Mouse (Mus musculus): Measurements from ENCODE around the gene Smad5. TPM values are rescaled to one million over a fixed set of nuclear protein-coding genes. Genes with fewer than 3 reads are reported as not detected.

Smad5 gene
- polyA plus RNA-seq (2021): 33.4 TPM

DNA sequence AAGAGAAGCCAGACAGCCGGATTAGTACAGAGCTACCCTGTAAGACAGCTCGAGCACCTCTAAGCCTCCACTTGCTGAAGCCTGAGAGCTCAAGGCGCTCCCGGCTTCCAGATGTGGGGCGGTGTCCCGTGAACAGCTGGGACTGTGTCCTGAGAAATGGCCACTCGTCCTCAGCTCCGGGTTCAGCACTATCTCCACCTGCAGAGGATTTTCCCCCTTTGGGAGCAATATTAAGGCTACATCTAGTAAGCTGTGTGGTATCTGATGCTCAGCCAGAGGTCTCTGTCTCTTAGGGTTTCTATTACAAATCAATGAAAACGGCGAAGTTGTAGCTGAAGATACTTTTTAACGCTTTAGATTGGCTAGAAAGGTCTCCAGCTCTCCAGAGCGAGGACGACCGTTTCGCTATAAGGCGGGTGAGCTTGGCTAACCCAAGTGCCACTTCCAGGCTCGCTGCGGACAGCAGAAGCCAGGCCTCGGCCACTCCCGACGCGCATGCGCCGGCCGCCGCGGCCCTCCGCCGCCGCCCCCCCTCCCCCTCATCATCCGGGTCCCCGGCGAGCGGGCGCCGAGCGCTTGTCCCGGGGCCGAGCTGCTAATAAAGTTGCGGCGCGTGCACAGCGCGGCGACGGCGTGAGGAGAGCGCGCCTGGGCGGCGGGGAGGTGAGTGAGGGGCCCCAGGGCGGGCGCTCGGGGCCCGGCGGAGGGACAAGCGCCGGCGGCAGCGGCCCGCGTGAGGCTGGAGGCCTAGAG, at the start of gene Smad5:
Gene Smad5, plus strand, starts transcription at position 542 of the 753 bp plus-strand sequence.
- in situ Hi-C loops (cut with MboI; ENCODE audit: low pct_unique_long_range_greater_than_20kb): no loop called here
- peak; percentile 78 for ATAC-seq
- ChIA-PET POLR2A (interaction anchor here (0.9 kb wide), 1 partner anchor 21 kb away, joined by 3 read pairs; no protein-coding TSS in a partner anchor), CTCF (interaction anchor here (1.0 kb wide), 1 partner anchor 24 kb away, joined by 3 read pairs; no protein-coding TSS in a partner anchor)
- no peak for TF ChIP-seq CTCF (IDR thresholded peaks at IDR 0.05)
- H3K27me3 ChIP-seq: no peaks in the 10 kb centered on the region
- no peak for DNase-seq (ENCODE audit: low read depth, low spot score)

DNA sequence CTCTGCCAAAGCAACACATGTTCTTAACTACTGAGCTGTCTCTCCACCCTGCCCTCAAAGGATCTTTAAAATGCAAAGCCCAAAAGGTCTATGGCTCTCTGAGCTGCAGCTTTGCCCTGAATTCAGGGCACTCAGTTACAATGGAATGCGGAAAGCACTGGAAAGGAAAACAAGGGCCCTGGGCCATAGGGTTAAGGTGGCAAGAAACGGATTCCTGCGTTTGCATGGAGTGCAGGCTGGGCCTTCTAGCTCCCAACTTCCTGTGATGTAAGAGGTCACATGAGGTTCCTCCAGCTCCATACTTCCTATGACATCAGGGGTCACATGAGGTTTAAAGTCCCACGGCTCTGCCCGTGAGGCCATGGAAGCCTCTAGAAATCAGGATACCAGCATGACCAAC, 48.6 kb upstream of the Smad5 start:
- H3K27me3 ChIP-seq: no peaks in the 10 kb centered on the region
- in situ Hi-C loops (cut with MboI; ENCODE audit: low pct_unique_long_range_greater_than_20kb): no loop called here
- TF ChIP-seq CTCF (IDR thresholded peaks at IDR 0.05): no peak
- ChIA-PET CTCF (no interaction called here), POLR2A (interaction anchor here (0.7 kb wide), 1 partner anchor 58 kb away, joined by 3 read pairs; no protein-coding TSS in a partner anchor)
- no peak for ATAC-seq
- no peak for DNase-seq (ENCODE audit: low read depth, low spot score)

DNA sequence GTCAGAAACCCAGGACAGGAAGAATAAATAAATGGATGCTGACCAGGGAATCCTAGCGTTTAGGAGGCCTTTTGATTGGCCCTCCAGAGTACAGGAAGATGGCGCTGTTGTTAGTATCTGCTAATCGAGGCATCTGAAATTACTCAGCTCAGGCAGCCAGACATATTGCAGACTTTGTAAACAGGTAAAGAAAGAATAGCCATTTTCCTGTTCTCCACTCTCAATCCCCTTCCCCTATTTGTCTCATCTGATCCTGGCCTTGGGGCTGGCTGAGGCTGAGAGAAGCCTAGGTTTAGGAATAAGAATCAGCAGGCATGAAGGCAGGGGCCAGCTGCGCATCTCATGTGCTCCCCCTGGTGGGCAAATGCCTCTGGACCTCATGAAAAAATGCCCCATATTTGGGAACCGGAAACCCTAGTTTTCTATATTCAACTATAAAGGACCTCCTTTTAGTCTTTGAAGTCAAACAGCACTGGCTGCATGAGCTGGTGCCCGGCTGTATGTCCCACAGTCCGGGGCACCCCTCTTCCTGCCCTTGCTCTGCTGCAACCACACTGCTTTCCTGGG, 44.8 kb upstream of the Smad5 start:
- ChIA-PET CTCF (interaction anchor here (0.8 to 2.2 kb wide), 8 partner anchors 12 to 187 kb away, joined by 3 to 6 read pairs (median 4); no protein-coding TSS in a partner anchor), POLR2A (no interaction called here)
- DNase-seq (ENCODE audit: low read depth, low spot score): no peak
- peak; percentile 96 for TF ChIP-seq CTCF (IDR thresholded peaks at IDR 0.05)
- in situ Hi-C loops (cut with MboI; ENCODE audit: low pct_unique_long_range_greater_than_20kb): no loop called here
- peak; percentile 41 for ATAC-seq
- no peaks in the 10 kb centered on the region for H3K27me3 ChIP-seq

DNA sequence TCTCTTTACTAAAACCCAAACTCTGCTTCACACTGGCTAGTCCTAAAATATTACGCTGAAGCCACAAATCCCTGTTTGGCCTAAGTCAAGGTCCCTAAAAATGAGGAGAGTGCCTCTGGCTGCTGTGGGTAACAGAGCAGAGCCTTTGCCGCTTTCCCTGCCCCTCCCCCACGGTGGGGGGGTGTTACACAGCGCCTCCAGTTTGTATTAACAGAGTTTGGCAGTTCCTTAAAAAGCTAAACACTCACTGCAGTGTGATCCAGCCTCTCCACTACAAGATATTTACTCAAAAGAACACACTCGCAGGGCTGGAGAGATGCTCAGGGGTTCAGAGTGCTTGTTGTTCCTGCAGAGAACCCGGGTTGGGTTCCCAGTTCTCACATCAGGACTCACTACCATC, 43.9 kb upstream of the Smad5 start:
- H3K27me3 ChIP-seq: no peaks in the 10 kb centered on the region
- ChIA-PET POLR2A (no interaction called here), CTCF (interaction anchor here (0.8 to 2.2 kb wide), 8 partner anchors 11 to 188 kb away, joined by 3 to 6 read pairs (median 4); no protein-coding TSS in a partner anchor)
- DNase-seq (ENCODE audit: low read depth, low spot score): no peak
- TF ChIP-seq CTCF (IDR thresholded peaks at IDR 0.05): no peak
- in situ Hi-C loops (cut with MboI; ENCODE audit: low pct_unique_long_range_greater_than_20kb): no loop called here
- no peak for ATAC-seq

DNA sequence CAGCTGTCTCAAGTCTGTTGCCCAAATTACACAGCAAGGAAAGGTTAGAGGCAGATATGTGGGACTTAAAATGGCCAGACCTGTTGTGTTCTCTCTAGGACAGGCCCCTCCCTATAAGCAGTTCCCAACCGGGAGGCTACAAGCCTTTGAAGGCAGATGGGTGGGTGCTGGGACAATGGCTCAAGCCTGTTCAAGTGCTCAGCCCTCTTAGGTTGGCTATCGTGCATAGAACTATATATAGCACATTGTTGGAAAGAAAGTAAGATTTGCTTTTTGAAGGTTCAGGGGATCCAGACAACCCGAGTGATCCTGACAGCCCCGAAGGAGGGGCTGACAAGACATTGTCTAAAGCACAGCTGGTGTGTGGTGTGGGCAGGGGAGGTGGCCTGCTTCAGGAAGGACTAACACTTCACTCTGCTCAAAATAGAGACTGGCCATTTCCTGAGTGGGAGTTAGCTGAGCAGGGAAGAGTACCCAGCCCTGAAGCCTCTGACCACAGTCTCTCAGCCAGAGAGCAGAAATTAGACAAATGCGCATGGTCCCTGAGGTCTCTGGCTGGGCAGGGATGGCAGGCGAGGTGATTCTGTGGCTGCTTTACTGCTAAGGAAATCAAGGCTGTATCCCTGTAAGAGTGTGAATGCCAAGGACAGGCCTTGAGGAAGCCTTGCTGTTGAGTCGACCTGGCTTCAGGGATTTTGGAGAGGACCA, 40.7 kb upstream of the Smad5 start:
- no peak for ATAC-seq
- CTCF ChIA-PET: no interaction called here

DNA sequence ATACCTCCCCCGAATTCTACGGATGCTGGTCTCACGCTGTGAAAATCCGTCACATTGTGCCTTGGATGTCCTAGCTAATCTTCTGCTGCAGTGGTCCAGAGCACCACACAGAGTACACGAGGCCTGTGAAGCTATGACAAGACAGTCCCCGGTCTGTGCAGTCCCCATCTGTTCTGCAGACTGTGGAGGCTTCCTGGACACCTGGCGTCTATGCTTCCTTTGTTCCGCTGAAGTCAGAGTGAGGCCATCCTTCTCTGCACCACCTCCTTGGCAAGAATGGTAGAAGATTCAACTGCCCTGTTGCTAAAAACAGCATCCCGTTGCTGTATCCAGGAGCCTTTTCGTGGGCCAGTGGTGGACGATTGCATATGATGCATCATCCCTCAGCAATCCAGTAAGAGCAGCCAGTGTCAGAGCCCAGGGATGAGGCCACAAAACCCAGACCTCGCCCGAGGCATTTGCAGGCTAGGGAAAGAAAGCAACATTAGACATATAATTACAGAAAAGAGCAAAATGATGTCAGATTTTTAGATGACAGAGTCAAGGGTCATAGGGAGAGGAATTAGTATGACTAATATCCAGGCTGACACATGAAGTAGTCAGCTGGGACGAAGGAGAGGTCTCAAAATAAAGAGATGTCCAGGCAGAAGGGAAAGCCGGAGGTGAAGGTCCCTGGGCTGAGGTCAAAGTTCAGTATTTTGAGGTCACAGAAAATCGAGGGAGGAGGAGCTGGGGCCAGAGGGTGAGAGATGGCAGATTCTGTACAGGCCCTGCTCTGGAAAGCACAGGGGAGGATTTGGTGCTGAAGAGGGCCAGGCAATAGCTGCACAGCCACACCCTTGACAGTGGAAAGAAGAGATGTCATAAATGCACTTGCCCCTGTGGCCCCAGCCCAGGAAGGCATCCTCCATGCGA, 38.3 kb upstream of the Smad5 start:
- in situ Hi-C loops (cut with MboI; ENCODE audit: low pct_unique_long_range_greater_than_20kb): loop anchor here (5.0 kb wide), 2 partner anchors 78 to 187 kb away; no protein-coding TSS in a partner anchor
- ATAC-seq (peak; percentile 99), DNase-seq (ENCODE audit: low read depth, low spot score) (peak; percentile 90)
- ChIA-PET CTCF (no interaction called here), POLR2A (no interaction called here)
- H3K27me3 ChIP-seq: no peaks in the 10 kb centered on the region
- no peak for TF ChIP-seq CTCF (IDR thresholded peaks at IDR 0.05)

More for the DNA sequence above, 40.7 kb upstream of the Smad5 start:
- POLR2A ChIA-PET: no interaction called here
- H3K27me3 ChIP-seq: no peaks in the 10 kb centered on the region
- in situ Hi-C loops (cut with MboI; ENCODE audit: low pct_unique_long_range_greater_than_20kb): loop anchor here (5.0 kb wide), 2 partner anchors 80 to 185 kb away; no protein-coding TSS in a partner anchor
- DNase-seq (ENCODE audit: low read depth, low spot score): no peak
- TF ChIP-seq CTCF (IDR thresholded peaks at IDR 0.05): no peak

DNA sequence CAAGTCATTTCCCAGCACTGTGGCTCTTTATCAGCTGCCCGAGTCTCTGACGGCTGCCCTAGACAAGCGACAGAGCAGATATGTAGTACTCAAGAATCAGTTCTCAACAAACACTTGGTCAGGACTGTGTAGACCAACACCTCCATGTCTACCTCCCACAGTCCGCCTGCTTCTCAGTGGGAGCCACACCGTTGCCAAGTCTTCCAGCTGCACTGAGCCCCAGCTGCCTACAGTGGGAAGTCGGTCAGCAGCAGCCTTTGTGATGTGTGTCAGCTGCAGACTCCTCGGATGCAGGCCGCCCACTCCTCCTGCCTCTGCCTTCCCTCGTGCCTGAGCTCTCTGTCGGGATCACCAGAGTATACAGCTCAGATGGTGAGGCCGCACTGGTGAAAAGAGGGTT, 31.6 kb upstream of the Smad5 start:
- TF ChIP-seq CTCF (IDR thresholded peaks at IDR 0.05): no peak
- ChIA-PET POLR2A (no interaction called here), CTCF (no interaction called here)
- in situ Hi-C loops (cut with MboI; ENCODE audit: low pct_unique_long_range_greater_than_20kb): no loop called here
- no peak for DNase-seq (ENCODE audit: low read depth, low spot score)
- no peak for ATAC-seq
- no peaks in the 10 kb centered on the region for H3K27me3 ChIP-seq

DNA sequence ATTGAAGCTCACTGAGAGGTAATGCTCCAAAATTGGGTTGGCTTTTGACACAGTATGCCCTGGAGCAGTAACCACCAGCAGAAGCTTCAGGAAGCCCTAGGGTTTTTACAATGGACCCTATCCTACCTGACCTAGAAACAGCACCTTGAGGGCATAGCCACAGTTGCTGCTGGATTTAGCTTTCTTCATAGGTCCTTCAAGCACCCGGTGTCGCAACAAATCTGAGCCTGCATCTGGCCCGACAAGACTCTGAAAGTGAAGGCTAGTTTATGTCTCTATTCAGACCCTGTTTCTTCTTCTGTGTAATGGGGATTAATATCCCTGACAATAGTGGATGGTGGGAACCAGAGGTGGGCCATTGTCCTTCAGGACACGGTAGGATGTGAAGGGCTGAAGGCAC, 25.1 kb upstream of the Smad5 start:
- CTCF ChIA-PET: no interaction called here
- no peak for DNase-seq (ENCODE audit: low read depth, low spot score)
- H3K27me3 ChIP-seq: no peaks in the 10 kb centered on the region
- no peak for TF ChIP-seq CTCF (IDR thresholded peaks at IDR 0.05)
- no peak for ATAC-seq
- POLR2A ChIA-PET: no interaction called here
- in situ Hi-C loops (cut with MboI; ENCODE audit: low pct_unique_long_range_greater_than_20kb): no loop called here

DNA sequence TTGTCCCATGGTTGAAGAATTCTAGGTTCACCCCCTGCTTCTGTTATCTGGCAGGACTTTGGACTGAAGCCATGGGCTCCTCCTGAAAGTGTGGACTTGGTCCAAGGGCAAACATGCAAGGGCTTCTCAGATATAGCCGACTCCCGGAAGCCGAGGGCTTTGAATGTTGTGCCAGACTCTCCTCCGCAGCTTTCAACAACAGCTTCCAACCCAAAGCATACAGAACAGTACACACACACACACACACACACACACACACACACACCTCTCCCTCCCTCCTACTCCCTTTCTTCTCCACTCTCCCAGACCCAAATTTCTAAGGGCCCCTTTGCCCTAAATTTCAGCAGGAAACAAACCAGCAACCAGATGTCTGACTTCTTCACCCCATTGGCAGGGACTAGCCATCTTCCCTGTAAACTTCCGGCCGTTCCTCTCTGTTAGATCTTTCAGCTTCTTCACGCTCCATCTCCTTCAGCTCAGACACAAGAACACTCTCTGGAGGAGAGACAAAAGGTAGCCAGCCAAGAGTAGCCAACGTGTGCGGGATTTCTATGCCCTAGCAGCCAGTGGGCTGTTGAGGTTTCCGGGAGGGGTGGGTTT, 24.5 kb upstream of the Smad5 start:
- TF ChIP-seq CTCF (IDR thresholded peaks at IDR 0.05): no peak
- POLR2A ChIA-PET: interaction anchor here (0.6 kb wide), 1 partner anchor 1351 kb away, joined by 4 read pairs; no protein-coding TSS in a partner anchor
- no peak for DNase-seq (ENCODE audit: low read depth, low spot score)
- CTCF ChIA-PET: interaction anchor here (1.2 to 1.7 kb wide), 2 partner anchors 11 to 24 kb away, joined by 3 to 5 read pairs; partner anchors contain the start of gene Smad5
- ATAC-seq: no peak
- H3K27me3 ChIP-seq: no peaks in the 10 kb centered on the region
- in situ Hi-C loops (cut with MboI; ENCODE audit: low pct_unique_long_range_greater_than_20kb): no loop called here

Data from Patski (cell line).